Mouse (Mus musculus): ENCODE measurements around the gene Olfr221. TPM values are rescaled to one million over a fixed set of nuclear protein-coding genes. Genes with fewer than 3 reads are reported as not detected.
"Not testable (repeated sequence)": the region's sequence is repeated elsewhere in the genome, so short reads cannot be mapped to it uniquely, and the experiment has no call there.

The Olfr221 gene
- polyA plus RNA-seq, 1 experiment from 2014 or later = not detected

- no peak for ATAC-seq (ENCODE audit: low FRiP score, low TSS enrichment)
- Histone ChIP-seq H3K27ac (replicated peaks) (no peak overlapping the region), H3K4me1 (replicated peaks; ENCODE audit: control insufficient read depth, insufficient read depth) (no peaks in the 10 kb centered on the region), H3K4me2 (replicated peaks; ENCODE audit: low read depth) (no peak overlapping the region), H3K36me3 (ENCODE audit: control insufficient read depth, insufficient read depth, low read length) (no peaks in the 10 kb centered on the region), H3K27me3 (ENCODE audit: control insufficient read depth, insufficient read depth, low read length) (no peaks in the 10 kb centered on the region), H3K4me3 (ENCODE audit: low read depth, low read length) (no peak overlapping the region), H3K9me3 (ENCODE audit: control insufficient read depth, low read length) (no peaks in the 10 kb centered on the region), H3K9ac (ENCODE audit: low read length) (no peak overlapping the region)
- DNase-seq (ENCODE audit: low spot score) = peak; percentile 2
- 46% methylated on average over 4 of the region's 4 CpGs for WGBS
- TF ChIP-seq EP300 (optimal IDR thresholded peaks at IDR 0.05) (no peak), CTCF (IDR thresholded peaks at IDR 0.05; ENCODE audit: low read depth) (no peak)
These were observed 17.7 kb upstream of the Olfr221 start for GRCm38 (mm10) chr14:52059982-52060381.

- DNase-seq (ENCODE audit: low spot score); H3K9me3 ChIP-seq (ENCODE audit: control insufficient read depth, low read length); H3K27ac ChIP-seq (replicated peaks); H3K9ac ChIP-seq (ENCODE audit: low read length); H3K4me3 ChIP-seq (ENCODE audit: low read depth, low read length); H3K36me3 ChIP-seq (ENCODE audit: control insufficient read depth, insufficient read depth, low read length); ATAC-seq (ENCODE audit: low FRiP score, low TSS enrichment); H3K27me3 ChIP-seq (ENCODE audit: control insufficient read depth, insufficient read depth, low read length); H3K4me2 ChIP-seq (replicated peaks; ENCODE audit: low read depth); H3K4me1 ChIP-seq (replicated peaks; ENCODE audit: control insufficient read depth, insufficient read depth): not testable (repeated sequence)
- 85% methylated on average over 3 of the region's 3 CpGs for WGBS
These were observed 10.5 kb upstream of the Olfr221 start for GRCm38 (mm10) chr14:52052720-52053119.

DNA sequence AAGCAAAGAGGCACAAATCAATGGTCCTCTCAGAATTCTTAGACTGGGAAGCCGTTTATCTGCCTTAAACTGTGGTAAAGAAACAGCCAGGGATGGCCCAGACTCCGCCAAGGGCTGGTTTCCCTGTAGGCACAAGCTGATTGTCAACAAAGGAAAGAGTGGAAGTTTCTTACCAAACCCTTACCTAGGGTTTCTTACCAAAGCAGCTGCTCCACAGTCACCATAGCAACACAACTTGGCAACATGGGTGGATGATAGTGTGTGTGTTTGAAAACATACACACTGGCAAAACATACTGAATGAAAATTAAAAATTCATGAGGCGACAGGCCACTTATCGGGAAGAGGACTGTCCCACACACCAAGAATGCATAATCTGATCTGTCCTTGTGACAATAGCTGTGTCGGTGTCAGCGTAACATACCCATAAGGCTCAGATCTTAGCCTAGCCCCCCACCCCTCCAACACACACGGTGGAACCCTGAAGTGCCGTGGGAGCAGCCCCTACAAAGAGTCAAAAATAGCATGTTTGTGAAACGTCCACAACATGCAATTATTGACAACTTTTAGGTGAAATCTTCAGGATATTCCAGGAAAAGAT lies 3.8 kb upstream of the Olfr221 start:
- H3K4me3 ChIP-seq (ENCODE audit: low read depth, low read length) = no peak overlapping the region
- H3K9me3 ChIP-seq (ENCODE audit: control insufficient read depth, low read length) = no peaks in the 10 kb centered on the region
- no peaks in the 10 kb centered on the region for H3K4me1 ChIP-seq (replicated peaks; ENCODE audit: control insufficient read depth, insufficient read depth)
- no peak overlapping the region for H3K27ac ChIP-seq (replicated peaks)
- no peaks in the 10 kb centered on the region for H3K36me3 ChIP-seq (ENCODE audit: control insufficient read depth, insufficient read depth, low read length)
- ATAC-seq (ENCODE audit: low FRiP score, low TSS enrichment) (no peak), DNase-seq (ENCODE audit: low spot score) (no peak)
- no peaks in the 10 kb centered on the region for H3K27me3 ChIP-seq (ENCODE audit: control insufficient read depth, insufficient read depth, low read length)
- TF ChIP-seq EP300 (optimal IDR thresholded peaks at IDR 0.05) (no peak), CTCF (IDR thresholded peaks at IDR 0.05; ENCODE audit: low read depth) (no peak)
- H3K9ac ChIP-seq (ENCODE audit: low read length) = no peak overlapping the region
- H3K4me2 ChIP-seq (replicated peaks; ENCODE audit: low read depth) = no peak overlapping the region
- WGBS = 77% methylated on average over 9 of the region's 9 CpGs

- no peak overlapping the region for H3K27ac ChIP-seq (replicated peaks)
- H3K36me3 ChIP-seq (ENCODE audit: control insufficient read depth, insufficient read depth, low read length) = no peaks in the 10 kb centered on the region
- no peak overlapping the region for H3K4me2 ChIP-seq (replicated peaks; ENCODE audit: low read depth)
- 6% methylated on average over 8 of the region's 8 CpGs for WGBS
- H3K4me1 ChIP-seq (replicated peaks; ENCODE audit: control insufficient read depth, insufficient read depth) = no peaks in the 10 kb centered on the region
- no peaks in the 10 kb centered on the region for H3K9me3 ChIP-seq (ENCODE audit: control insufficient read depth, low read length)
- no peak overlapping the region for H3K4me3 ChIP-seq (ENCODE audit: low read depth, low read length)
- no peak for TF ChIP-seq EP300 (optimal IDR thresholded peaks at IDR 0.05)
- TF ChIP-seq CTCF (IDR thresholded peaks at IDR 0.05; ENCODE audit: low read depth) = peak; percentile 76
- DNase-seq (ENCODE audit: low spot score) (peak; percentile 54), ATAC-seq (ENCODE audit: low FRiP score, low TSS enrichment) (peak; percentile 71; the same call in 1 of the 2 replicates)
- no peaks in the 10 kb centered on the region for H3K27me3 ChIP-seq (ENCODE audit: control insufficient read depth, insufficient read depth, low read length)
- no peak overlapping the region for H3K9ac ChIP-seq (ENCODE audit: low read length)
These were observed 2.8 kb upstream of the Olfr221 start for GRCm38 (mm10) chr14:52044901-52045678.

- Histone ChIP-seq H3K4me3 (ENCODE audit: low read depth, low read length) (no peak overlapping the region), H3K36me3 (ENCODE audit: control insufficient read depth, insufficient read depth, low read length) (no peaks in the 10 kb centered on the region), H3K27ac (replicated peaks) (no peak overlapping the region), H3K27me3 (ENCODE audit: control insufficient read depth, insufficient read depth, low read length) (no peaks in the 10 kb centered on the region), H3K4me1 (replicated peaks; ENCODE audit: control insufficient read depth, insufficient read depth) (no peaks in the 10 kb centered on the region), H3K9me3 (ENCODE audit: control insufficient read depth, low read length) (no peaks in the 10 kb centered on the region), H3K4me2 (replicated peaks; ENCODE audit: low read depth) (no peak overlapping the region), H3K9ac (ENCODE audit: low read length) (no peak overlapping the region)
- DNase-seq (ENCODE audit: low spot score) = no peak
- no peak for TF ChIP-seq EP300 (optimal IDR thresholded peaks at IDR 0.05)
- no peak for TF ChIP-seq CTCF (IDR thresholded peaks at IDR 0.05; ENCODE audit: low read depth)
- no peak for ATAC-seq (ENCODE audit: low FRiP score, low TSS enrichment)
- WGBS = 54% methylated on average over 6 of the region's 6 CpGs
These were observed 1.2 kb upstream of the Olfr221 start for GRCm38 (mm10) chr14:52043446-52043845.

DNA sequence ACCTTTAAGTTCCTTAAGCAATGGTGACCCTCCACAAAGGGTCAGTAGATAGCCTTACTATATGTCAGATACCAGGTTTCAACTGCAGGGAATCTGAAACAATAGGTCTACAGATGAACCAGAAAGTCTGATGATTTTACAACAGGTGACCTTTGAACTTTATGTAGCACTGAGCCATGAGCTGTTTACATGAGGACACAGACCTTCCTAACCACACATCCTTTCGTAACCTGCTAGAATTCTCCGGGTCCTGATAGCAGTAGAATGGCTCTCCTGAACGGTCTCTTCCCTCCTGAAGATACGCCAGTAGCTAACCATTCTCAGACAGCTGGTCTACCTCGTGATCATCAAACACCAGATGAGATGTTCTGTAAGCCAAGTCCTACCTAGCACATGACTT lies 2.9 kb downstream of the Olfr221 start:
- Histone ChIP-seq H3K27ac (replicated peaks) (no peak overlapping the region), H3K27me3 (ENCODE audit: control insufficient read depth, insufficient read depth, low read length) (no peaks in the 10 kb centered on the region), H3K9ac (ENCODE audit: low read length) (no peak overlapping the region), H3K4me2 (replicated peaks; ENCODE audit: low read depth) (no peak overlapping the region), H3K4me3 (ENCODE audit: low read depth, low read length) (no peak overlapping the region), H3K36me3 (ENCODE audit: control insufficient read depth, insufficient read depth, low read length) (no peaks in the 10 kb centered on the region), H3K4me1 (replicated peaks; ENCODE audit: control insufficient read depth, insufficient read depth) (no peaks in the 10 kb centered on the region), H3K9me3 (ENCODE audit: control insufficient read depth, low read length) (no peaks in the 10 kb centered on the region)
- no peak for TF ChIP-seq CTCF (IDR thresholded peaks at IDR 0.05; ENCODE audit: low read depth)
- no peak for TF ChIP-seq EP300 (optimal IDR thresholded peaks at IDR 0.05)
- ATAC-seq (ENCODE audit: low FRiP score, low TSS enrichment) (no peak), DNase-seq (ENCODE audit: low spot score) (no peak)
- 80% methylated on average over 5 of the region's 5 CpGs for WGBS
